Mouse (Mus musculus): ENCODE data around the gene Slc9c1.
"Not testable (repeated sequence)": the region's sequence is repeated elsewhere in the genome, so short reads cannot be mapped to it uniquely, and the experiment has no call there.

Slc9c1 gene

GRCm38 (mm10) chr16:45535009-45535408 is at the start of gene Slc9c1:
Gene Slc9c1 (plus strand): TSS chr16:45535309.
- no peak for DNase-seq (ENCODE audit: low spot score)

- no peak for DNase-seq (ENCODE audit: low spot score)
These were observed 42.2 kb upstream of the Slc9c1 start, which contains the start of gene Gm609 for GRCm38 (mm10) chr16:45492927-45493326. Gene Gm609 (minus strand): TSS chr16:45492969.

- peak; percentile 87 for DNase-seq (ENCODE audit: low spot score)
These were observed 39.8 kb upstream of the Slc9c1 start for GRCm38 (mm10) chr16:45495326-45495725.

GRCm38 (mm10) chr16:45525551-45525950 is 9.6 kb upstream of the Slc9c1 start:
- DNase-seq (ENCODE audit: low spot score) = no peak

GRCm38 (mm10) chr16:45531950-45532349 is 3.2 kb upstream of the Slc9c1 start, which contains the start of gene Gm17783:
Gene Gm17783 (minus strand): TSS chr16:45532050.
- DNase-seq (ENCODE audit: low spot score) = no peak

- not testable (repeated sequence) for DNase-seq (ENCODE audit: low spot score)
These were observed 3.2 kb downstream of the Slc9c1 start for GRCm38 (mm10) chr16:45538342-45538741.

- peak; percentile 8 for DNase-seq (ENCODE audit: low spot score)
These were observed 7.0 kb downstream of the Slc9c1 start for GRCm38 (mm10) chr16:45542108-45542507.

- DNase-seq (ENCODE audit: low spot score) = no peak
These were observed 9.2 kb downstream of the Slc9c1 start for GRCm38 (mm10) chr16:45544341-45544740.

GRCm38 (mm10) chr16:45547982-45548381 is 12.9 kb downstream of the Slc9c1 start:
- DNase-seq (ENCODE audit: low spot score) = no peak

- DNase-seq (ENCODE audit: low spot score) = no peak
These were observed 16.5 kb downstream of the Slc9c1 start for GRCm38 (mm10) chr16:45551579-45551978.

GRCm38 (mm10) chr16:45561747-45562146 is 26.6 kb downstream of the Slc9c1 start:
- no peak for DNase-seq (ENCODE audit: low spot score)

GRCm38 (mm10) chr16:45572307-45572706 is 37.2 kb downstream of the Slc9c1 start:
- no peak for DNase-seq (ENCODE audit: low spot score)

GRCm38 (mm10) chr16:45579883-45580282 is 44.8 kb downstream of the Slc9c1 start:
- DNase-seq (ENCODE audit: low spot score) = no peak

- DNase-seq (ENCODE audit: low spot score) = no peak
These were observed 47.4 kb downstream of the Slc9c1 start for GRCm38 (mm10) chr16:45582512-45582911.

GRCm38 (mm10) chr16:45593656-45594055 is 58.5 kb downstream of the Slc9c1 start:
- DNase-seq (ENCODE audit: low spot score) = no peak

- no peak for DNase-seq (ENCODE audit: low spot score)
These were observed 60.4 kb downstream of the Slc9c1 start for GRCm38 (mm10) chr16:45595494-45595893.

GRCm38 (mm10) chr16:45608481-45608954 is 73.4 kb downstream of the Slc9c1 start:
- DNase-seq (ENCODE audit: low spot score) = peak; percentile 75

- peak; percentile 14 for DNase-seq (ENCODE audit: low spot score)
These were observed 74.2 kb downstream of the Slc9c1 start for GRCm38 (mm10) chr16:45609300-45609699.

GRCm38 (mm10) chr16:45610267-45610666 is 75.2 kb downstream of the Slc9c1 start, which contains the start of gene Gcsam:
Gene Gcsam (plus strand): TSS chr16:45610380.
- DNase-seq (ENCODE audit: low spot score) = no peak

- no peak for DNase-seq (ENCODE audit: low spot score)
These were observed 78.1 kb downstream of the Slc9c1 start for GRCm38 (mm10) chr16:45613247-45613646.

- no peak for DNase-seq (ENCODE audit: low spot score)
These were observed 80.8 kb downstream of the Slc9c1 start for GRCm38 (mm10) chr16:45615944-45616343.

GRCm38 (mm10) chr16:45619751-45620375 is 84.8 kb downstream of the Slc9c1 start:
- DNase-seq (ENCODE audit: low spot score) = no peak

- no peak for DNase-seq (ENCODE audit: low spot score)
These were observed 88.1 kb downstream of the Slc9c1 start for GRCm38 (mm10) chr16:45623230-45623629.

- DNase-seq (ENCODE audit: low spot score) = no peak
These were observed 89.7 kb downstream of the Slc9c1 start for GRCm38 (mm10) chr16:45624791-45625190.

Measured in adipocyte (in vitro differentiated cells).